Mouse (Mus musculus) spleen, postnatal 14 days (tissue): ENCODE data around the gene Apex1.
A peak's percentile ranks its signal among the peaks of the same experiment; 100 is the strongest.
"Not testable (repeated sequence)": the region's sequence is repeated elsewhere in the genome, so short reads cannot be mapped to it uniquely, and the experiment has no call there.

Source experiments
- DNase-seq, 2 experiments: peaks; one replicate each; pipeline ENCODE4 v3.0.0; 2021 to 2022; ENCODE audit warnings: low spot score in 2 of 2

Gene Apex1

DNA sequence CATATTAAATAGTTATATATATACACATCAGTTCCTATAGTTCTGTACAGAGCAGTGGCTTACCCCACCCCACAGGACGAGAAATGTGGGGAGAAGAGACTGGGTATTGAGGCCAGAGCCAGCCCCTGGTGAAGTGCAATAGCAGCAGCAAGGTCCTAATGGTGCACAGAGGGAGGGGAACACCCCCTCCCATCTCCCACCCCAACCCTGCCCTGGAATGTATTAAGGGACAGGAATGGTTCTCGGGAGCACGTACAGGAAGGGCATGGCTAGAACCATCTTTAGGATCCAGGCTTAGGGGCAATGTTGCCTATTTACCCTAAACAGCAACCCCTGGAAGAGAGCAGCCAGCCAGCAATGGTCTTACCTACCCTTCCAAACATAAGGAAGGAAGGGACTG, 2.6 kb downstream of the Apex1 start:
- DNase-seq: no peak

GRCm38 (mm10) chr14:50929951-50930350, 5.2 kb downstream of the Apex1 start:
- DNase-seq: peak in 1 of 2 experiments; percentile 25

DNA sequence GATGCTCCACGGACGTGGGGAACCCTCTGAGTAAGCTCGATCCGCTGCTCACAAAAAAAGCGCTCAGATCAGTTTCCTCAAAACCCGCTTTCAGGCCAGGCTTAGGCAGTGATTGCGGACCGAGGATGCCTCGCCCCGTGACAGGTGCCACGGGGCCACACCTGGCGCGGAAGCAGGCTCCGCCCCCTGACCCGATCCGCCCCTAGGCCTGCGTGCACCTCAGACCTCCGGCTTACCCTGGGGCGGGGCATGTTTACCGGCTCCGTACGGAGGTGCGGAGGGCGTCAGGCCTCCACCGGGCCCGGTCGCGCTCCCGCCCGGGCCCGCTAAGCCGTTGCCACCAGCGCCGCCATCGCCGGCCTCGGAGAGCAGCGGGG, 5.6 kb downstream of the Apex1 start:
- peak; percentile 52 to 65 for DNase-seq

- peak; percentile 98 to 99 for DNase-seq
Measured at GRCm38 (mm10) chr14:50930754-50931492, 6.2 kb downstream of the Apex1 start, which contains the start of the genes Pip4p1 and Pnp. Pip4p1 (minus strand) TSS chr14:50930856. Pnp (plus strand) TSS chr14:50931082.

- DNase-seq: no peak
Measured at GRCm38 (mm10) chr14:50931493-50932020, 6.8 kb downstream of the Apex1 start.

DNA sequence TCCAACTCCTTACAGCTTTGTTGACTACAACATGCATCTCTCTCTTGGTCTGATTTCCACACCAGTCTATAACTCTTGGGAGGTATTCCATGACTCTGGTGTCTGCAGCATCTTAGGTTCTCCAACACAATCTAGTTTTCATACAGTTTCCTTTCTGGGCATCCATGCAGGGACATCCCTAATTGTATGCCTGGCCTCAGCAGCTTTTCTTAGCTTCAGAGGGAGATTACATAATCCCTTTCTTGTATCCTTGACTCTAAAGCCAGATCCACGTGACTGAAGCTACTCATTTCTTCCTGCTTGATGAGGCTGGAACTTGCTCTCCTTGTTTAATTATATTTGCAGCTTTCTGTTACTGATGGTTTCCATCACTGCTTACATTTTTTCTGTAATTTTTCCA, 11.9 kb downstream of the Apex1 start:
- DNase-seq: no peak

DNA sequence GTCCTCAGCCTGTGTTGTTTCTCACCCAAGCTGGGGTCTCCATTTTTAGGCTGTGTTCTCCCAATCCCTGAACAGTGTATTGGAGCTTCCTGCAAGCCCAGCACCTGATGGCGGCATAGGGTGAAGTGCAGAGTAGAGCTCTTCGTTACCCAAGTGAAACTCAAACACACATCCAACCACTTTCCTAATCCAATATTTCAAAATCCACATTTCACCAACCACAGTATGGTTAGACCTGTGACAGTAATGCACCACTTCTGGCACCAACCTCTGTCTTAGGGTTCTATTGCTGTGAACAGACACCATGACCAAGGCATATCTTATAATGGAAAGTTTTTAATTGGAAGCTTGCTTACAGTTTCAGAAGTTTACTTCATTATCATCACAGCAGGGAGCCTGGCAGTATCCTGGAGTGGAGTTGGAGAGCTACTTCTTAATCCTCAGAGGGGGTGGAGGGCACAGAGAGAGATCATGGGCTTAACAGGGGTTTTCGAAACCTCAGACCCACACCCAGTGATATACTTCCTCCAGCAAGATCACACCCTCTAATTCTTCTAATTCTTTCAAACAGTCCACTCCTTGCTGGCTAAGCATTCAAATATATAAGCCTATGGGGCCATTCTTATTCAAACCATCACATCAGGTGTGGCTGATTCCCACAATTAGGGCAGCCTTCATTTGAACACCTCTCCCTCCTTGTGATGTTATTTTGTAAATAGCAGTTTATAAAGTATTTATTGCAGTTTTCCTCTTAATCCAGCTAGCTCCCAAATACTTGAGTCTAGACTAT, 13.5 kb downstream of the Apex1 start:
- DNase-seq: no peak

- no peak for DNase-seq
Measured at GRCm38 (mm10) chr14:50938940-50939339, 14.2 kb downstream of the Apex1 start.

DNA sequence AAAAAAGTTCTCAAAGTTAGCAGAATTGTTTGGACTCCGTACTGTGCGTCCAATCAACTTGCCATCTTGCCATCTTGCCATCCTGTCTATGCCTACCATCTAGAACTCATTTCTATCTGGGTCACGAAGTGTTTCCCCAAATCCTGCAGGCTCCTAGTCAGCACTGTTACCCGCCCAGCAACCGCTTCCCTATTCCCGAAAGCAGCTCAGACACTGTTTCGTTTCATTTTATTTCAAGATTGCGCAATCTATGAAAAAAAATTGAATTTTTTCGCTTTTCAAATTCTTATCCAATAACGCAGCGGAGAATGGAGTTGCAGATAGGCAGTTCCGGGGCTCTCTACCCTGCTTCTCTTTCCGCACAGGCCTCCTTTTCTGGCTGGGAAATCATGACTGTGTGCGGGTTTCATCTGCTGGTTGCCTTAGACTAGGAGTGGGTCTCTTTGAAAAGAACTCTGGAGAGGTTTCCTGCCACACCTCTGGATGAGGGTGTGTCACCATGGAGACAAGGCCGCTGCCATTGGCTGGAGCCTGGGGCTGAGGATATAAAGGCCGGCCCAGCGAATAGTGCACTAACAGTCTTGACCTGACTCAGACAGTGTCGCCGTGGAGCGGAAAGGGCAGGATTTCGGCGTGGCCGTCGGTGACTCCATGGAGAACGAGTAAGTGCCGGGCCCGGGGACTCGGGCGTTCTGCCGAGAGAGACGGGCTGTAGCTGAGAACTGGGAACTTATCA, 19.3 kb downstream of the Apex1 start, which contains the start of gene Gm49342:
Gm49342 (plus strand) TSS at position 586 of the 736 bp plus-strand sequence.
- DNase-seq: peak; percentile 89 to 92

DNA sequence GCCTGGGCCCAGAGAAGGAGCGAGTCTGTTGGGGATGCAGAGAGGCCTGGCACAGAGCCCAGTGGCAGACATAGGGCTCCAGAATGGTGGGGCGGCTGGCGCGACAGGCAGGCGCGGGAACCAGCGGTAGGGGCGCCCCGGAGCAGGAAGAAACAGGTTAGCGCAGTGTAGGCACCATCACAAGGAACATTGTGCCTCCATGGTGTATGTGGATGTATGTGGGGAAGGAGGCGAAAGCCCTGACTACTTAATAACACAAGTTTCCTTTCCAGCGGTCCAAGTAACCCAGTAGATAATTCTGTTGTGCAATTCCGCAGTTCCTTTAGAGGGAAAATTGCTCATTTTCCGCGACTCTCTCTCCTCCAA, 19.9 kb downstream of the Apex1 start:
- DNase-seq: not testable (repeated sequence)

- not testable (repeated sequence) for DNase-seq
Measured at GRCm38 (mm10) chr14:50945081-50945480, 20.3 kb downstream of the Apex1 start.

DNA sequence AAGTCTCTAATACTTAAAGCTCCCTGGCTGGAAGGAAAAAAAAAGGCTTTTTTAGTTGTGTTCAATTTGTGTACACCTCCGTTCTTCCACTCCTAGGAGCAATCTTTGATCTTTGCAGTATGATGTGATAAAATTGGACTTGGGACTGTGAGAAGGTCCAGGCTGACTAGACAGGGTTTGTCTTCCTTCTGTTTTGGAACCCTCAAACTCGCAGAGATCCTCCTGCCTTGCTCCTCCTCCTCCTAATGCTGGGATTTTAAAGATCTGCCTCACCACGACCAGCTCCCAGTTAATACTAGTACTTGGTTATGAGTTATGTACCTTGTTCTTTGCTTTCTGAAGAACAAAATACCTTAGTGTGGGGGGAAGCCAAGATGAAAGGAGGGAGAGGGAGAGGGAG, 20.8 kb downstream of the Apex1 start:
- DNase-seq: not testable (repeated sequence)

DNA sequence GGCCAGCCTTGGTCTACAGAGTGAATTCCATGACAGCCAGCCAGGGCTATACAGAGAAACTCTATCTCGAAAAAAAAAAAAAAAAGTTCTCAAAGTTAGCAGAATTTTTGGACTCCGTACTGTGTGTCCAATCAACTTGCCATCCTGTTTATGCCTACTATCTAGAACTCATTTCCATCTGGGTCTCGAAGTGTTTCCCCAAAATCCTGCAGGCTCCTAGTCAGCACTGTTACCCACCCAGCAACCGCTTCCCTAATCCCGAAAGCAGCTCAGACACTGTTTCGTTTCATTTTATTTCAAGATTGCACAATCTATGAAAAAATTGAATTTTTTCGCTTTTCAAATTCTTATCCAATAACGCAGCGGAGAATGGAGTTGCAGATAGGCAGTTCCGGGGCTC, 30.7 kb downstream of the Apex1 start:
- DNase-seq: no peak

DNA sequence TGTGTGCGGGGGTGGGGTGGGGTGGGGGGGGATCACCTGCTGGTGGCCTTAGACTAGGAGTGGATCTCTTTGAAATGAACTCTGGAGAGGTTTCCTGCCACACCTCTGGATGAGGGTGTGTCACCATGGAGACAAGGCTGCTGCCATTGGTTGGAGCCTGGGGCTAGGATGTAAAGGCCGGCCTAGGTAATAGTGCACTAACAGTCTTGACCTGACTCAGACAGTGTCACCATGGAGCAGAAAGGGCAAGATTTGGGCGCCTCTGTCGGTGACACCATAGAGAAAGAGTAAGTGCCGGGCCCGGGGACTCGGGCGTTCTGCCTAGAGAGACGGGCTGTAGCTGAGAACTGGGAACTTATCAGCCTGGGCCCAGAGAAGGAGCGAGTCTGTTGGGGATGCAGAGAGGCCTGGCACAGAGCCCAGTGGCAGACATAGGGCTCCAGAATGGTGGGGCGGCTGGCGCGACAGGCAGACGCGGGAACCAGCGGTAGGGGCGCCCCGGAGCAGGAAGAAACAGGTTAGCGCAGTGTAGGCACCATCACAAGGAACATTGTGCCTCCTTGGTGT, 31.3 kb downstream of the Apex1 start, which contains the start of gene Pnp2:
Pnp2 (plus strand) TSS at position 51 of the 567 bp plus-strand sequence.
- DNase-seq: peak; percentile 58 to 66

- not testable (repeated sequence) for DNase-seq
Measured at GRCm38 (mm10) chr14:50956724-50957123, 32.0 kb downstream of the Apex1 start.

DNA sequence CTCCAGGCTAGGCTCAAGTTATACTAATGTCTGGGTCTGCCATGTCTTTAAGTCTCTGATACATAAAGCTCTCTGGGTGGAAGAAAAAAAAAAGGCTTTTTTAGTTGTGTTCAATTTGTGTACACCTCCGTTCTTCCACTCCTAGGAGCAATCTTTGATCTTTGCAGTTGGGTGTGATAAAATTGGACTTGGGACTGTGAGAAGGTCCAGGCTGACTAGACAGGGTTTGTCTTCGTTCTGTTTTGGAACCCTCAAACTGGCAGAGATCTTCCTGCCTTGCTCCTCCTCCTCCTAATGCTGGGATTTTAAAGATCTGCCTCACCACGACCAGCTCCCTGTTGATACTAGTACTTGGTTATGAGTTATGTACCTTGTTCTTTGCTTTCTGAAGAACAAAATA, 32.4 kb downstream of the Apex1 start:
- DNase-seq: not testable (repeated sequence)

DNA sequence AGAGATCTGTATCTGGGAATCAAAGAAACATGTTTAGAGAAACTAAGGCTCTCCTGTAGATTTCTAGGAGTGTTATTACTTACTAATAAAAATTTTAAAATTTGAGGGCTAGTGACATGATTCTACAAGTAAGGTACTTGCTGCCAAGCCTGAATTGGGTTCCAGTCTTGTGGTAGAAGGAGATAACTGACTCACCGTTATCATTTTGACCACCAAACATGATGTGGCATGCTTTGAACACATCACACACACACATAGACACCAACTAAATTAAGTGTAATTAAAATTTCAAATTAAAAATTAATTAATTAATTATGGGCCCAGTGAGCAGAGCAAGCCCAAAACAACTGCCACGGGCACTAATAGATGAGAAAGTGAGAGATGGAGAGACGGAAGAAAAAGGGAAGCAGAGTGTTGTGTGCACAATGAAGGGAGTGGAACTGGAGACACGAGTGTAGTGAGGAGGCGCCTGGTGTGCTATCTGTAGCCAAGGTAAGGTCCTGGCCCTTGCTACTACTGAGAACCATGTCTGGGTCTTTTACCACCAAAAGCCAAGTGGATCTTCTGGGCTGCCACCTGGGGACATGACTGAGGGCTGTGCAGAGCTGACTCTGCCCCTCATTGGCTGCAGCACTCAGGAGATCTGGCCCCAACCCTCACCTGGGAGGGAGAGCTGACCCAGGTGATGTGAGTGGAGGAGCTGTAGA, 33.7 kb downstream of the Apex1 start:
- not testable (repeated sequence) for DNase-seq

DNA sequence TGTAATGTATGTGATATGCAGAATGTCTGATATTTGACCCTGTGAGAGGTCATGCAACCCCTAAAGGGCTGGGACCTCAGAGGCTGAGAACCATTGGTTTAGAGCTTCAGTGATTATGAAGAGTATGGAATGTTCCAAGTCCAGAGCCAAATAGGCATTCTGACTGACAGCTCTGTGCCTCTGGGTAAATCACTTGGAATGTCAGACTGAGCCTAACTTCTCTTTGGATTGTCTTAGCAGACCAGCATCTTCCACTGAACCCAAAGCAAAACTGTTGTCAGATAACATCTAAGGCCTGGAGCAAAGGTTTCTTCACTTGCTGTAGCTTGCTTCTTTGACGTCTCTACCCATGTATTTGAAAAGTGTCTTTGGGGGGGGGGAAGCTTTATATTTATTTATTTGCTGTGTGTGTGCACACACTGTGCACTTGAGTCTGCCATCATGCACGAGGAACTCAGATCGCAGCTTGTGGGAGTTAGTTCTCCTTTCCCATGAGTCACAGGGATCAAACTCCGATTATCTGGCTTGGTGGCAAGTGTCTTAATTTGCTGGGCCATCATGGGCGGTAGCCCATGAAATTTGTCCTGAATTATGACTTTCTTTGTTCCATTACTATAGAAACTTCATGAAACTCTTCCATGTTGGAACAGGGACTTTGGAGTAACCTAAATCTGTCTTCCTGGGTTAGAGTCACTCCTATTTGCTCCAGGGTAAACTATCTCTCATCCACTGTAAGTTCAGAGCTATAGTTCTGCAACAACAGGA, 43.6 kb downstream of the Apex1 start:
- no peak for DNase-seq

DNA sequence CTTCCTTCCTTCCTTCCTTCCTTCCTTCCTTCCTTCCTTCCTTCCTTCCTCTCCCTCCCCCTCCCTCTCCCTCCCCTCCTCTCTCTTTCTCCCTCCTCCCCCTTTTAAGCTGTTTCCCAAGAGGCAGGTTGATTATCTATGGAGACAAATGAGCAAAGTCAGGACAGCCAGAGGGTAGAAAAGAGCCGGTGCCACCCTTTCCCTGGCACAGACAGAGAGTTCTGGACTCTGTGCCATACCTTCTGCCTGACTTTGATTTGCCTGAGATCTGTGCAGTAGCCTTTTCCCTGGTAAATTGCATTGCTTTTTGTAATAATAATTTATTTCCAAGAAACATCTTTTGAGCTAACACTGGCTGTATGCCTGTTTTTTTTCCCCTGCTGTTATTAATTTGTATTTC, 44.3 kb downstream of the Apex1 start:
- no peak for DNase-seq
